Mouse (Mus musculus): ENCODE results near the gene Rb1. TPM values are rescaled to one million over a fixed set of nuclear protein-coding genes. Genes with fewer than 3 reads are reported as not detected.

The Rb1 gene
- total RNA-seq, 2 experiments from 2014 or later: 20.0 to 23.8 TPM

- intact Hi-C loops (cut with DNase I): loop anchor here (2.0 kb wide), 1 partner anchor 174 kb away; no protein-coding TSS in a partner anchor
- peak in 1 of 2 experiments; percentile 10 for DNase-seq
Observed at GRCm38 (mm10) chr14:73280996-73281395, 44.6 kb downstream of the Rb1 start.

DNA sequence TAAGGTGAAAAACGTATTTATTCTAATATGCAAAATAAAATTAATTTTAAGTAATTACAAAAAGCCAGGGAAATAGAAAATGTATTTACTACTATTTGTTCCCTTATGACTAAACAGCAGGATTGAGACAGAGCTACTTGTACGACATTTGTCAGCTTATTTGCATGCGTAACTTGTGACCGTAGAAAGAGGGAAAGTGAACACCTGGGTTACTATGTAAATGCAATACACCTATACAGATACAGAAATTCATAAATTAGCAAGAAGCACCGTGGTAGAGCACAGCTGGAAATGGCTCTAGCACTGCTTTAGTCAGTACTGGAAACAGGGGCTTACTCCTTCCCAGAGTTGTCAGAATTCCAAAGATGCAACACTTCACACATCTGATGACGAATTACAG, 46.5 kb downstream of the Rb1 start:
- no peak for DNase-seq
- intact Hi-C loops (cut with DNase I): no loop called here

GRCm38 (mm10) chr14:73271807-73272206, 53.8 kb downstream of the Rb1 start:
- DNase-seq: no peak
- intact Hi-C loops (cut with DNase I): no loop called here

DNA sequence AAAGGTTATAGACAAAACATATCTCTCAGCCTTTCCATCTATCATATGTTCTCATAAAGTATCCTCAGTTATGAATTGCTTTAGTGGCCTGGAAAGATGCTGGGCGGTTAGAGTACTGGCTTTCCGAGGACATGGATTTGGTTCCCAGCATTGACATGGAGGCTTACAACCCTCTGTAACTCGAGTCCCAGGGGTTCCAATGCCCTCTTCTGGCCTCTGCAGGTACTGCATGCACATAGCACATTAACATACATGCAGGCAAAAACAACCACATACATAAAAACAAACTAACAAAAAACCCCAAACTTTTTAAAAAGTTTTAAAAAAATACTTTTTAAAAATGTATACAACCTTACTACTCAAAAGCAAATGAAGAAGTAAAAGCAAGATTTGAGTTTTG, 59.5 kb downstream of the Rb1 start:
- intact Hi-C loops (cut with DNase I): no loop called here
- DNase-seq: peak in 1 of 2 experiments; percentile 9

- DNase-seq: no peak
- intact Hi-C loops (cut with DNase I): no loop called here
Observed at GRCm38 (mm10) chr14:73262210-73262609, 63.4 kb downstream of the Rb1 start.

DNA sequence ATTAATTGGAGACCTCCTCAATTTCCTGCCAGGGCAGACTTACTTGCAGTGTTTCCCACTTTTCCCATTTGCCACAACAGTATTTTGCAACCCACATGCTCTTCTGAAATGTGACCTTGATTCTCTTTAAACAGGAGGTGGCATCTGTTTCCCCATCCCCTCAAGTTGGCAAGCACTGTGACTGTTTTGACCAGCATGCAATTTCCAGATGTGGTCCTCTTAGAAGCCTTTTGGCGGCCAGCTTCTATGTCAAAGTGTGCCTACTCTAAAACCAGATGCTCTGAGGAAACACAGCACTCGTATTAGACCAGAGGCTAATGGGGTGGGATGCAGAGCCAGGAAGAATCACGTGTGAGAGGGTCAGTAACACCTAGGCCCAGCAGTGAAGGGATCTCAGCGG, 67.4 kb downstream of the Rb1 start:
- intact Hi-C loops (cut with DNase I): loop anchor here (5.0 kb wide), 1 partner anchor 141 kb away; no protein-coding TSS in a partner anchor

GRCm38 (mm10) chr14:73257348-73257747, 68.3 kb downstream of the Rb1 start:
- intact Hi-C loops (cut with DNase I): loop anchor here (5.0 kb wide), 1 partner anchor 140 kb away; no protein-coding TSS in a partner anchor
- no peak for DNase-seq

More for the DNA sequence above, 67.4 kb downstream of the Rb1 start:
- no peak for DNase-seq

DNA sequence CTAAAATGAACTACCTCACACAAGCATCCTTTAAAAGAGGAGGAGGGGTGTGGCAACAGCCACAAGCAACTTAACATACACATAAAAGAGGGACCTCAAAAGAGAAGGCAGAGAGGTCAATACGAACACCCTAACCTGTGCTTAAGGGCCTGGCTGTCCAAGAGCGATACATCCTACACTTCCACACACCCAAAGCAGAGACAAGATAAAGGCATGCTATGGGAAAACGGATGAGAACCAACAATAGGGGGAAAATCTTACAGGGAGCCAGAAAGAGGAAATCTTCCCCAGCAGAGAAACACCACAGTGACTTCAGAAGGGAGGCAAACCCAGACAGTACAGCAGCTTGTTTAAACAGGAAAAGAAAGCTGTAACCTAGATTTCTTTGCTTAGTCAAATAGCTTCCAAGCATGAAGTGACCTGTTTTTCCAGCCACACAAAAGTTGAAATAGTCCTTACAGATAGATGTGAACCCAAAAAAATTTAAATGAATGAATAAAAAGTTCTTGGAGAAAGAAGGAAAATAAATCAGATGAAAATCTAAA, 70.1 kb downstream of the Rb1 start:
- no peak for DNase-seq
- intact Hi-C loops (cut with DNase I): loop anchor here (5.0 kb wide), 1 partner anchor 138 kb away; no protein-coding TSS in a partner anchor

DNA sequence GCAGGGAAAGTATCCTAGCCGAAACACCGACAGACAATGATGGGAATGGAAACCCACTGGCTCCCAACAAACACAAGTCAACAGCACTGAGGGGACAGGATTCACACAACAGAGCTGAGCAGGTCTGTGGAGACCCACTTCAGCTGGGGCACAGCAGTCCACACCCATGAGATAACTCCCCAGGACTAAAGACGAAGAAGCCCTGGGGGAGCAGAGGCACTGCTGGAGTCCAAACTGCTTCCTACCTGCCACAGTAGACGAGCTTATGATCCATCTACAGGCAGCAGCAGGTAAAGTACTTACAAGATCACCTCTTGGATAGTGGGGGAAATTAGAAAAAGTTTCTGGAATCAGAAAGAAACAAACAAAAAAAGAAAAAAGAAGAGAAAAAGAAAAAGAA, 71.2 kb downstream of the Rb1 start:
- intact Hi-C loops (cut with DNase I): no loop called here

GRCm38 (mm10) chr14:73253453-73254251, 72.0 kb downstream of the Rb1 start:
- no peak for DNase-seq
- intact Hi-C loops (cut with DNase I): no loop called here

More for the DNA sequence above, 71.2 kb downstream of the Rb1 start:
- no peak for DNase-seq

- intact Hi-C loops (cut with DNase I): no loop called here
- DNase-seq: no peak
Observed at GRCm38 (mm10) chr14:73252276-73252675, 73.3 kb downstream of the Rb1 start.

GRCm38 (mm10) chr14:73250056-73250455, 75.6 kb downstream of the Rb1 start:
- no peak for DNase-seq
- intact Hi-C loops (cut with DNase I): no loop called here

GRCm38 (mm10) chr14:73244061-73244597, 81.5 kb downstream of the Rb1 start:
- intact Hi-C loops (cut with DNase I): no loop called here
- DNase-seq: no peak

GRCm38 (mm10) chr14:73239857-73240256, 85.8 kb downstream of the Rb1 start:
- DNase-seq: no peak
- intact Hi-C loops (cut with DNase I): loop anchor here (2.0 to 5.0 kb wide), 3 partner anchors 38 to 97 kb away; no protein-coding TSS in a partner anchor

DNA sequence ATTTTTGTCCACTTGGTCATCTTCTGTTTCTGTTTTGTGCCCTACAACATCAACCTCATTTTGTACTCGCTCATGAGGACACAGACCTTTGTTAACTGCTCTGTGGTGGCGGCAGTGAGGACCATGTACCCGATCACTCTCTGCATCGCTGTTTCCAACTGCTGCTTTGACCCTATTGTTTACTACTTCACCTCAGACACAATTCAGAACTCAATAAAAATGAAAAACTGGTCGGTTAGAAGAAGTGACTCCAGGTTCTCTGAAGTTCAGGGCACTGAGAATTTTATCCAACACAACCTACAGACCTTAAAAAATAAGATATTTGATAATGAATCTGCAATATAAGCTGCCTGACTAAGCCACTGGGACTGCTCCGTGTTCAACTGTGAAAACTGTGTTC, 86.3 kb downstream of the Rb1 start:
- intact Hi-C loops (cut with DNase I): loop anchor here (2.0 to 5.0 kb wide), 3 partner anchors 37 to 96 kb away; no protein-coding TSS in a partner anchor
- DNase-seq: peak in 1 of 2 experiments; percentile 23

GRCm38 (mm10) chr14:73238498-73239250, 86.9 kb downstream of the Rb1 start:
- DNase-seq: peak; percentile 31 to 45
- intact Hi-C loops (cut with DNase I): loop anchor here (2.0 to 5.0 kb wide), 3 partner anchors 36 to 96 kb away; no protein-coding TSS in a partner anchor

GRCm38 (mm10) chr14:73237848-73238321, 87.7 kb downstream of the Rb1 start, which contains the start of gene Lpar6:
Gene Lpar6, plus strand, starts transcription at chr14:73237895.
- peak; percentile 56 to 68 for DNase-seq
- intact Hi-C loops (cut with DNase I): loop anchor here (2.0 to 5.0 kb wide), 3 partner anchors 36 to 95 kb away; no protein-coding TSS in a partner anchor

DNA sequence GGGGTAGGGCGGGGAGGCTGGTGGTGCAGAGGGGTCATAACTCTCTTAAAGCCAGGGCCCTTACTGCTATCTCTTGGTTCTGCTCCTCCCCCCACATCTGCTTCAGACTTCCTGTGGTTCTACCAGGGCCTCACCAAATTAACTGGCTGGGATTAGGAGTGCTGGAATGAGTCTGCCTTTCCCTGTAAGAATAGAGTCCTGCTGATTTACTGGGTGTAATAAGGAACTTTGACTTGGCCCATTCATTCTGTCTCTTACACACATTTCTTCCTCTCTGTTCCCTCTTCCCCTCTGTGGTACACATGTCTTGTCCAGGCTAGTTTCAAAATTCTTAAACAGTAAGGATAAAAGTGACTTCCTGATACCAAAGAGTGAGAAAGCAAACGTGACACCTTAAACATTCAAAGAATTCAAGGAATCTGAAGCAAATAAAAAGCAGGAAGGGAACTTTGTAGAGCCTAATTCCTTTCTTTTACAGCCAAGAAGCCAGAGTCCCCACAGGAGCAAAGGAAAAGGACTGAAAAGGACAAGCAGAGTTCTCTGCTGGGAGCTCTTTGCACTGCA, 91.1 kb downstream of the Rb1 start:
- intact Hi-C loops (cut with DNase I): loop anchor here (5.0 kb wide), 2 partner anchors 32 to 57 kb away; no protein-coding TSS in a partner anchor
- no peak for DNase-seq

GRCm38 (mm10) chr14:73231286-73231982, 94.2 kb downstream of the Rb1 start:
- intact Hi-C loops (cut with DNase I): no loop called here
- peak in 1 of 2 experiments; percentile 24 for DNase-seq
